8 mouse cellular contexts compared by ENCODE assay signal in the genomic region with DNA sequence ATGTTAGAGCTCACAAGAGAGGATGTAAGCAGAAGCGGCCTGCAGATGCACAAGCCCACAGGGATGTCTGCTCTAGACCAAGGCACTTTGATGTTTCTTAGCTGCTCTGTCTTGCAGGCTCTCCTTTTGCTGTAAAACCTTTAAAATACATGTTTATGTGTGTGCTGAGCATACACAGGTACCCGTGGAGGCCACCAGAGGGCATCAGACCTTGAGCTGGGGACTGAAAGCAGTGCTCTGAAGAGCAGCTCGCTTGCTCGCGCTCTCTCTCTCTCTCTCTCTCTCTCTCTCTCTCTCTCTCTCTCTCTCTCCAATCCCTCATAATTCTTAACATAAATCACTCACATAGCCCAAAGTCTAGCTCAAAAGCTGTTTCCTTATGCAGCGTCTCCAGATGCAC. TPM values are rescaled to one million over a fixed set of nuclear protein-coding genes. Genes with fewer than 3 reads are reported as not detected.
DNase-seq lines count a peak whose midpoint lies in the region; ATAC-seq and TF ChIP-seq lines count a peak whose summit lies in the region.
"Had no signal": no experiment of that assay in that cellular context is flagged by ENCODE, and none has a peak within 500 bp of the region (broad histone marks: within the 10 kb centered on the region; RNA-seq: fewer than 3 reads in every experiment).

No protein-coding gene starts in this region.

- no peak for TF ChIP-seq POLR2A in CH12.LX (IDR thresholded peaks at IDR 0.05; ENCODE audit: low read depth, low read length)
- no peak for TF ChIP-seq POLR2A in bone marrow, adult 2 months (IDR thresholded peaks at IDR 0.05; ENCODE audit: borderline replicate concordance, control insufficient read depth, low read depth, low read length)

- in situ Hi-C loops in CH12.LX (cut with MboI; ENCODE audit: low pct_ligation_motif_present, low pct_unique_long_range_greater_than_20kb, low sequenced_read_pairs) = no loop called here

- H3K4me1 ChIP-seq in kidney, embryonic 15.5 days = no peaks in the 10 kb centered on the region
- H3K4me1 ChIP-seq in CH12.LX (ENCODE audit: control insufficient read depth in 1 of 2, insufficient read depth in 2 of 2) = peaks cover 13 to 24% of the 10 kb centered on the region in 2 experiments
- H3K4me1 ChIP-seq in bone marrow, adult 2 months (ENCODE audit: control insufficient read depth, insufficient read depth, low read length) = peaks cover 1% of the 10 kb centered on the region; the same call in 1 of the 2 replicates
- peaks cover 6% of the 10 kb centered on the region; the same call in 1 of the 2 replicates for H3K4me1 ChIP-seq in heart, embryonic 12.5 days (replicated peaks)

- TF ChIP-seq RAD21 in CH12.LX (IDR thresholded peaks at IDR 0.05; ENCODE audit: low read depth, low read length) = peak; percentile 20

- H3K27me3 ChIP-seq in kidney, embryonic 15.5 days = no peaks in the 10 kb centered on the region
- H3K27me3 ChIP-seq in CH12.LX (replicated peaks) = no peaks in the 10 kb centered on the region
- no peaks in the 10 kb centered on the region for H3K27me3 ChIP-seq in heart, embryonic 12.5 days (replicated peaks)

- DNase-seq in kidney, adult 9 months = peak; percentile 27
- peak; percentile 48 for DNase-seq in CH12.LX (ENCODE audit: extremely low read depth)
- no peak for DNase-seq in right cerebral cortex, postnatal 25 days

- TF ChIP-seq EP300 in CH12.LX (IDR thresholded peaks at IDR 0.05; ENCODE audit: low read length) = no peak

- peak; percentile 42 to 71 for TF ChIP-seq CTCF in CH12.LX (conservative IDR thresholded peaks at IDR 0.05 in 1 of 2, IDR thresholded peaks at IDR 0.05 in 1 of 2; ENCODE audit: low read depth in 2 of 2, low read length in 2 of 2)
- TF ChIP-seq CTCF in bone marrow, adult 2 months (IDR thresholded peaks at IDR 0.05; ENCODE audit: control insufficient read depth, insufficient read depth, low read length) = peak; percentile 57; the same call in 1 of the 2 replicates

- H3K9me3 ChIP-seq in kidney, embryonic 15.5 days (replicated peaks) = no peaks in the 10 kb centered on the region
- H3K9me3 ChIP-seq in CH12.LX (replicated peaks; ENCODE audit: low read length) = no peaks in the 10 kb centered on the region
- no peaks in the 10 kb centered on the region for H3K9me3 ChIP-seq in heart, embryonic 12.5 days (replicated peaks)

- peaks cover 67% of the 10 kb centered on the region for H3K36me3 ChIP-seq in kidney, embryonic 15.5 days
- H3K36me3 ChIP-seq in CH12.LX (replicated peaks in 1 of 2; ENCODE audit: control insufficient read depth in 1 of 2, insufficient read depth in 1 of 2, low read length in 1 of 2) = peaks cover 31 to 84% of the 10 kb centered on the region in 2 experiments
- H3K36me3 ChIP-seq in heart, embryonic 12.5 days = peaks cover 48% of the 10 kb centered on the region

- no peak overlapping the region for H3K4me2 ChIP-seq in kidney, embryonic 15.5 days
- no peak overlapping the region for H3K4me2 ChIP-seq in CH12.LX (ENCODE audit: insufficient read depth, low read depth, poor library complexity, severe bottlenecking)
- no peak overlapping the region for H3K4me2 ChIP-seq in heart, embryonic 12.5 days

- no peak for ATAC-seq in kidney, embryonic 15.5 days (replicated peaks; ENCODE audit: low FRiP score)
- ATAC-seq in megakaryocyte progenitor cell, adult 5-6 weeks (replicated peaks; ENCODE audit: poor library complexity) = 0 out of 2 replicates have a peak, but pooled peaks have one; percentile 46
- ATAC-seq in heart, embryonic 12.5 days (ENCODE audit: insufficient number of reproducible peaks, low FRiP score) = no peak

- dilution Hi-C loops in CH12.LX (cut with MboI; ENCODE audit: extremely low pct_ligation_motif_present, extremely low pct_unique_long_range_greater_than_20kb, low sequenced_read_pairs) = no loop called here

- no peaks in the 10 kb centered on the region for H3K79me2 ChIP-seq in CH12.LX (replicated peaks; ENCODE audit: control insufficient read depth, extremely low read depth, insufficient read depth, poor library complexity, severe bottlenecking)

- WGBS in kidney, embryonic 15.5 days = 76% methylated on average over 6 of the region's 6 CpGs
- WGBS in bone marrow, adult 2 months = 81% methylated on average over 6 of the region's 6 CpGs
- 75% methylated on average over 6 of the region's 6 CpGs for WGBS in heart, embryonic 12.5 days

- H3K9ac ChIP-seq in kidney, embryonic 15.5 days = no peak overlapping the region
- no peak overlapping the region for H3K9ac ChIP-seq in CH12.LX (ENCODE audit: insufficient read depth, low read depth)
- H3K9ac ChIP-seq in heart, embryonic 12.5 days = no peak overlapping the region

- no peak overlapping the region for H3K27ac ChIP-seq in kidney, embryonic 15.5 days
- no peak overlapping the region for H3K27ac ChIP-seq in CH12.LX (ENCODE audit: insufficient read depth, low read depth)
- H3K27ac ChIP-seq in bone marrow, adult 2 months (ENCODE audit: control insufficient read depth, insufficient read depth, low read depth, low read length, poor library complexity) = no peak overlapping the region
- H3K27ac ChIP-seq in heart, embryonic 12.5 days (ENCODE audit: poor library complexity, severe bottlenecking) = no peak overlapping the region
- H3K27ac ChIP-seq: macrophage had no signal

- H3K4me3 ChIP-seq in kidney, embryonic 15.5 days (replicated peaks) = no peak overlapping the region
- H3K4me3 ChIP-seq in CH12.LX (replicated peaks in 1 of 3; ENCODE audit: low read depth in 2 of 3, low read length in 2 of 3, poor library complexity in 1 of 3) = no peak overlapping the region
- no peak overlapping the region for H3K4me3 ChIP-seq in bone marrow, adult 2 months (replicated peaks; ENCODE audit: control insufficient read depth, low read depth, low read length)
- H3K4me3 ChIP-seq in heart, embryonic 12.5 days = no peak overlapping the region

TF ChIP-seq in CH12.LX, 34 proteins besides CTCF, POLR2A, EP300 and RAD21:
- TF ChIP-seq MAZ (IDR thresholded peaks at IDR 0.05; ENCODE audit: low read depth, low read length) = no peak
- no peak for TF ChIP-seq USF2 (conservative IDR thresholded peaks at IDR 0.05; ENCODE audit: low read depth, low read length)
- TF ChIP-seq SMC3 (IDR thresholded peaks at IDR 0.05; ENCODE audit: low read depth, low read length) = peak; percentile 61
- TF ChIP-seq GABPA (IDR thresholded peaks at IDR 0.05; ENCODE audit: insufficient replicate concordance, low read depth, low read length) = no peak
- no peak for TF ChIP-seq KAT2A (IDR thresholded peaks at IDR 0.05; ENCODE audit: insufficient replicate concordance, low read length)

RNA-seq across cellular contexts. Expression of a gene that starts 24.3 kb away (rescaled TPM):
- 26.3 and 31.9 TPM in 2 replicates for polyA plus RNA-seq in kidney, embryonic 15.5 days (2015; fragmentation: Nextera tagmentation; extraction: Ambion mirVana)
- total RNA-seq in CH12.LX (2012; rRNA removed) = 21.2 and 23.8 TPM in 2 replicates
- total RNA-seq in CH12.LX (2014; rRNA removed) = 40.2 and 41.2 TPM in 2 replicates
- polyA plus RNA-seq in CH12.LX (2012; ENCODE audit: insufficient read length, low read depth) = 46.6 and 53.9 TPM in 2 replicates
- 6.0 and 12.6 TPM in 2 replicates for polyA plus RNA-seq in bone marrow, adult 2 months (2011; ENCODE audit: insufficient read depth, insufficient read length, low replicate concordance, missing spikeins)
- 19.4 and 27.4 TPM in 2 replicates for total RNA-seq in megakaryocyte progenitor cell, adult 5-6 weeks (2015)
- total RNA-seq in megakaryocyte progenitor cell, adult 5-6 weeks (2017) = 65.4 and 71.6 TPM in 2 replicates
- 18.3 and 21.6 TPM in 2 replicates for polyA plus RNA-seq in heart, embryonic 12.5 days (2016; fragmentation: Nextera tagmentation; extraction: Ambion mirVana)

RNA-seq across cellular contexts. Expression of a gene that starts 59.5 kb away (rescaled TPM):
- polyA plus RNA-seq in kidney, embryonic 15.5 days (2015; fragmentation: Nextera tagmentation; extraction: Ambion mirVana) = 1.2 and 2.1 TPM in 2 replicates
- total RNA-seq in CH12.LX (2012; rRNA removed) (not detected in 2 replicates), CH12.LX (2014; rRNA removed) (not detected in 2 replicates)
- not detected in 2 replicates for polyA plus RNA-seq in CH12.LX (2012; ENCODE audit: insufficient read length, low read depth)
- polyA plus RNA-seq in bone marrow, adult 2 months (2011; ENCODE audit: insufficient read depth, insufficient read length, low replicate concordance, missing spikeins) = 0.68 and 3.6 TPM in 2 replicates
- total RNA-seq in megakaryocyte progenitor cell, adult 5-6 weeks (2015) = not detected in 2 replicates
- not detected in 2 replicates for total RNA-seq in megakaryocyte progenitor cell, adult 5-6 weeks (2017)
- 0.05 TPM in 1 of 2 replicates, not detected in the other for polyA plus RNA-seq in heart, embryonic 12.5 days (2016; fragmentation: Nextera tagmentation; extraction: Ambion mirVana)
- polyA plus RNA-seq: macrophage had no signal
